Mouse (Mus musculus): ENCODE data around the gene Awat2. TPM values are rescaled to one million over a fixed set of nuclear protein-coding genes. Genes with fewer than 3 reads are reported as not detected.

The Awat2 gene
- polyA plus RNA-seq, 1 experiment, result 0.27 TPM

GRCm38 (mm10) chrX:100392304-100392703 lies 50.2 kb downstream of the Awat2 start:
- TF ChIP-seq CTCF (IDR thresholded peaks at IDR 0.05; ENCODE audit: extremely low read depth, insufficient read length, insufficient replicate concordance, low read depth, low read length) (no peak), POLR2A (IDR thresholded peaks at IDR 0.05; ENCODE audit: low read depth, low read length) (no peak)
- no peaks in the 10 kb centered on the region for H3K36me3 ChIP-seq (ENCODE audit: control insufficient read depth, insufficient read depth, low read length)
- no peaks in the 10 kb centered on the region for H3K27me3 ChIP-seq (ENCODE audit: control insufficient read depth, insufficient read depth, low read length)
- H3K4me3 ChIP-seq (ENCODE audit: low read depth, low read length), result no peak overlapping the region
- H3K4me1 ChIP-seq (ENCODE audit: control insufficient read depth, insufficient read depth, insufficient read length, low read length), result no peaks in the 10 kb centered on the region
- WGBS, result 29% methylated on average over 6 of the region's 6 CpGs
- no peak overlapping the region for H3K27ac ChIP-seq (ENCODE audit: insufficient read depth, low read depth, low read length)

GRCm38 (mm10) chrX:100389887-100390286 lies 52.6 kb downstream of the Awat2 start:
- H3K27ac ChIP-seq (ENCODE audit: insufficient read depth, low read depth, low read length), result no peak overlapping the region
- no peaks in the 10 kb centered on the region for H3K27me3 ChIP-seq (ENCODE audit: control insufficient read depth, insufficient read depth, low read length)
- H3K4me3 ChIP-seq (ENCODE audit: low read depth, low read length), result no peak overlapping the region
- no peaks in the 10 kb centered on the region for H3K4me1 ChIP-seq (ENCODE audit: control insufficient read depth, insufficient read depth, insufficient read length, low read length)
- no peak for TF ChIP-seq CTCF (IDR thresholded peaks at IDR 0.05; ENCODE audit: extremely low read depth, insufficient read length, insufficient replicate concordance, low read depth, low read length)
- no peak for TF ChIP-seq POLR2A (IDR thresholded peaks at IDR 0.05; ENCODE audit: low read depth, low read length)
- 83% methylated on average over 1 of the region's 1 CpGs for WGBS
- no peaks in the 10 kb centered on the region for H3K36me3 ChIP-seq (ENCODE audit: control insufficient read depth, insufficient read depth, low read length)

GRCm38 (mm10) chrX:100356974-100357373 lies 85.5 kb downstream of the Awat2 start:
- TF ChIP-seq CTCF (IDR thresholded peaks at IDR 0.05; ENCODE audit: extremely low read depth, insufficient read length, insufficient replicate concordance, low read depth, low read length), result no peak
- TF ChIP-seq POLR2A (IDR thresholded peaks at IDR 0.05; ENCODE audit: low read depth, low read length), result no peak
- Histone ChIP-seq H3K4me3 (ENCODE audit: low read depth, low read length) (no peak overlapping the region), H3K27ac (ENCODE audit: insufficient read depth, low read depth, low read length) (no peak overlapping the region), H3K36me3 (ENCODE audit: control insufficient read depth, insufficient read depth, low read length) (no peaks in the 10 kb centered on the region), H3K4me1 (ENCODE audit: control insufficient read depth, insufficient read depth, insufficient read length, low read length) (no peaks in the 10 kb centered on the region), H3K27me3 (ENCODE audit: control insufficient read depth, insufficient read depth, low read length) (no peaks in the 10 kb centered on the region)
- 76% methylated on average over 2 of the region's 2 CpGs for WGBS

Other genes with a start within 250 kb of the Awat2 start
- gene Otud6a, start 13.7 kb downstream of the Awat2 start, polyA plus RNA-seq (2012; rRNA removed), result not detected in 2 replicates
- 5.7 and 11.1 TPM in 2 replicates for gene Igbp1, start 51.6 kb upstream of the Awat2 start, polyA plus RNA-seq (2012; rRNA removed)
- not detected in 2 replicates for gene Dgat2l6, start 82.1 kb upstream of the Awat2 start, polyA plus RNA-seq (2012; rRNA removed)
- not detected in 2 replicates for gene Awat1, start 129.5 kb upstream of the Awat2 start, polyA plus RNA-seq (2012; rRNA removed)
- gene P2ry4, start 152.2 kb upstream of the Awat2 start, polyA plus RNA-seq (2012; rRNA removed), result 7.6 TPM in 1 of 2 replicates, not detected in the other
- gene Arr3, start 162.8 kb upstream of the Awat2 start, polyA plus RNA-seq (2012; rRNA removed), result not detected in 2 replicates
- gene Kif4, start 183.0 kb upstream of the Awat2 start, polyA plus RNA-seq (2012; rRNA removed), result 0.61 and 1.2 TPM in 2 replicates
- 7.6 and 10.7 TPM in 2 replicates for gene Pdzd11, start 183.9 kb upstream of the Awat2 start, polyA plus RNA-seq (2012; rRNA removed)

Data from small intestine, adult 2 months (tissue).